Mouse (Mus musculus) telencephalon, adult 2 months (tissue): ENCODE data around the gene Krtap29-1.

Source experiments
- DNase-seq: peaks from one replicate; pipeline ENCODE4 v3.0.0-alpha.2; 2011; ENCODE audit warnings: low read depth, low spot score

The Krtap29-1 gene

DNA sequence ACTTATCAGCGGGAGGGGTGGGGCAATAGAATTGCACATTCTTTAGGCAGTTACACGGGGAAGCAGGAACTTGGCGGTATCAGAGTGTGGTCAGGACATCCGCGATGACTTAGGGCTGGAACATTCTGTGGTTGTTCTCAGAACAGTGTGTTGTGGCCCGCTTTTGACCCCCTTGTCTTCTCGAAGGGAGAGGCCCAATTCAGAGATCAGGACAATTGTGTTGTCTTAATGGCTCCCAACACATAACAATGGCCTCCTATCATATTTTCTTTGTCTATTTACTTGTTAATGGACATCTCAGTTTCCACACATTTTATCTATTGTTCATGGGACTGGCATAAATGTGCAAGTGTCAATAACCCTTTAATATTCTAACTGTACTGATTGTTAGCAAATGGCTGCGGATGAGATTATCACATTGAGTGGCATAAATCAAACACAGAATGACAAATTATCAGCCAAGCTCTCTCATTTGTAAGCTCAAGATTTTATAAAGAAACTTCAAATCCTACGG, 41.0 kb downstream of the Krtap29-1 start:
- DNase-seq = no peak

DNA sequence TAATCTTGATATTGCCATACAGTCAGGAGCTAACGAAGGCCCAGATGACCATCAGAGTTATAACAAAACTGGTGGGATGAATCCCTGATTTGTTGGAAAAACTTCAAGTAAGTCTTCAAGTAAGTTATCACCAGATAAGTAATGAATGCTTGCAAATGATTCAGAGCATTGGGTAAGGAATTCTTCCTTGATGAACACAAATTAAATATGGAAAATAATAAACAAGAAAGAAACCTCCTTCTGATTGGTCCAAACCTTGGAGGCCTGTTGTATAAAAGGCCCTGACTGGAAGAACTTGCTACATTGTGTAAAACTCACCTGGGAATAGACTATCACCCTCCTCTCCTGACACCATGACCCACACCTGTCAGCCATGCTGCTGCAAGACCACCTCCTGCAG, 42.9 kb downstream of the Krtap29-1 start, which contains the start of gene Krtap31-2:
Krtap31-2 (plus strand) TSS at position 301 of the 400 bp plus-strand sequence.
- no peak for DNase-seq
